ENCODE assay signal across 10 mouse cellular contexts in the genomic region with DNA sequence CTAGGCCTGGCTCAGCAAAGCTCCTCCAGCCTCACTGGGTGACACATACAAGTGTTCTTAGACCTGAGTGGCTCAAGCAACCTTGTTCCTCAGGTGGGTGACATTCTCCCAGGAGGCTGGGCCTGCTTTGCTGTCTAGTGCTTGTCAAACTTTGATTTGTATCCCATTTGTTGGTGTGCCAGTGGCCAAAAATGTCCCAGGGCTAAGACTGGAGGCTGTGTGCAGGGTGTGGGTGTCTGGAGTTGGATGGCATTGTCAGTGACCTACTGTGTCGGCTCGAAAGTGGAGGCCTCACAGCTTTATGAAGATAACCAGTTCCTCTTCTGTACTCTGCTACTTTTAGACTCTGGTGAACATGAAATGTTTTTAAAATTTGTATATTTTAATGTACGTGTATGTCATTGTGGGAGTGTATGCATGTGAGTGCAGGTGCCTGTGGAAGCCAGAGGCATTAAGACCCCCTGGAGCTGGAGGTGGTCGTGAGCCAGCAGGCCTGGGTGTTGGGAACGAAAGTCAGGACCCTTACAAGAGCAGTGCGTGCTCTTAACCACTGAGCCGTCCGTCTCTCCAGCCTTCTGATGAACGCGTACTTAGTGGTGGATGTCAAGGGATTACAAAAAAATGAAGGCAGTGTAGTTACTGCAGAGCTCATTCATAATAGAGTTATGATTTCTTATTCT. TPM values are rescaled to one million over a fixed set of nuclear protein-coding genes. Genes with fewer than 3 reads are reported as not detected.
A peak's percentile ranks its signal among the peaks of the same experiment; 100 is the strongest.
DNase-seq lines count a peak whose midpoint lies in the region; ATAC-seq lines count a peak whose summit lies in the region.
"Had no signal": no experiment of that assay in that cellular context is flagged by ENCODE, and none has a peak within 500 bp of the region (broad histone marks: within the 10 kb centered on the region; RNA-seq: fewer than 3 reads in every experiment).

No protein-coding gene starts in this region.

- no peak overlapping the region for H3K4me2 ChIP-seq in kidney, embryonic 15.5 days
- H3K4me2 ChIP-seq in heart, embryonic 14.5 days (ENCODE audit: low read length) = no peak overlapping the region
- H3K4me2 ChIP-seq in limb, embryonic 15.5 days = no peak overlapping the region
- H3K4me2 ChIP-seq in kidney, embryonic 14.5 days (replicated peaks; ENCODE audit: low read depth, low read length) = no peak overlapping the region
- H3K4me2 ChIP-seq: neural tube, embryonic 12.5 days had no signal

- H3K9ac ChIP-seq in kidney, embryonic 15.5 days = no peak overlapping the region
- no peak overlapping the region for H3K9ac ChIP-seq in heart, embryonic 14.5 days (ENCODE audit: low read length)
- H3K9ac ChIP-seq in limb, embryonic 15.5 days = no peak overlapping the region
- no peak overlapping the region for H3K9ac ChIP-seq in kidney, embryonic 14.5 days (ENCODE audit: low read depth, low read length)
- H3K9ac ChIP-seq: neural tube, embryonic 12.5 days had no signal

- intact Hi-C loops in gastrocnemius, postnatal 14 days (cut with DNase I; ENCODE audit: low total_unique reads) = no loop called here

- peaks cover 38% of the 10 kb centered on the region for H3K4me1 ChIP-seq in kidney, embryonic 15.5 days
- H3K4me1 ChIP-seq in heart, embryonic 14.5 days (ENCODE audit: control insufficient read depth in 2 of 2, insufficient read depth in 2 of 2, low read length in 2 of 2) = peaks cover 20 to 38% of the 10 kb centered on the region in 2 experiments
- peaks cover 65% of the 10 kb centered on the region for H3K4me1 ChIP-seq in limb, embryonic 15.5 days
- peaks cover 11% of the 10 kb centered on the region; the same call in 1 of the 2 replicates for H3K4me1 ChIP-seq in kidney, embryonic 14.5 days (ENCODE audit: control insufficient read depth, insufficient read depth, low read length)

- ATAC-seq in kidney, embryonic 15.5 days (replicated peaks; ENCODE audit: low FRiP score) = no peak
- ATAC-seq in heart, embryonic 14.5 days (ENCODE audit: insufficient number of reproducible peaks, insufficient read depth, low FRiP score, low read depth) = no peak
- no peak for ATAC-seq in limb, embryonic 15.5 days (ENCODE audit: insufficient number of reproducible peaks, low FRiP score, low TSS enrichment, low read depth)
- no peak for ATAC-seq in kidney, embryonic 14.5 days (ENCODE audit: low FRiP score, low TSS enrichment)

- H3K36me3 ChIP-seq in kidney, embryonic 15.5 days = peaks cover 14% of the 10 kb centered on the region
- H3K36me3 ChIP-seq in heart, embryonic 14.5 days (ENCODE audit: control insufficient read depth, insufficient read depth, low read length) = peaks cover 14% of the 10 kb centered on the region
- H3K36me3 ChIP-seq in limb, embryonic 15.5 days = peaks cover 10% of the 10 kb centered on the region
- H3K36me3 ChIP-seq in kidney, embryonic 14.5 days (ENCODE audit: control insufficient read depth, insufficient read depth, low read length) = peaks cover 7% of the 10 kb centered on the region; the same call in 1 of the 2 replicates

- H3K27ac ChIP-seq in kidney, embryonic 15.5 days = peak overlapping the region; percentile 80
- peak overlapping the region; percentile 62 to 64 for H3K27ac ChIP-seq in heart, embryonic 14.5 days (replicated peaks in 1 of 2; ENCODE audit: control insufficient read depth in 1 of 2, insufficient read depth in 1 of 2, low read depth in 2 of 2, low read length in 2 of 2)
- H3K27ac ChIP-seq in limb, embryonic 15.5 days = peak overlapping the region; percentile 87
- no peak overlapping the region for H3K27ac ChIP-seq in kidney, embryonic 14.5 days (ENCODE audit: low read depth, low read length)
- H3K27ac ChIP-seq: neural tube, embryonic 12.5 days had no signal

- DNase-seq in kidney, adult 18-20 months = no peak
- DNase-seq in T-cell, adult 2 months (ENCODE audit: low spot score) = peak; percentile 12
- no peak for DNase-seq in cerebellum, adult 9-11 months
- no peak for DNase-seq in gastrocnemius, postnatal 14 days

- H3K4me3 ChIP-seq in kidney, embryonic 15.5 days (replicated peaks) = no peak overlapping the region
- H3K4me3 ChIP-seq in heart, embryonic 14.5 days (ENCODE audit: control insufficient read depth in 1 of 2, insufficient read depth in 1 of 2, low read depth in 1 of 2, low read length in 2 of 2) = no peak overlapping the region
- no peak overlapping the region for H3K4me3 ChIP-seq in limb, embryonic 15.5 days
- no peak overlapping the region for H3K4me3 ChIP-seq in kidney, embryonic 14.5 days (ENCODE audit: low read length)
- H3K4me3 ChIP-seq: neural tube, embryonic 12.5 days had no signal

- 85% methylated on average over 10 of the region's 10 CpGs for WGBS in kidney, embryonic 15.5 days
- WGBS in heart, embryonic 14.5 days = 63% methylated on average over 10 of the region's 10 CpGs
- WGBS in limb, embryonic 15.5 days = 67% methylated on average over 10 of the region's 10 CpGs
- 89% methylated on average over 10 of the region's 10 CpGs for WGBS in kidney, embryonic 14.5 days

- no peaks in the 10 kb centered on the region for H3K9me3 ChIP-seq in kidney, embryonic 15.5 days (replicated peaks)
- no peaks in the 10 kb centered on the region for H3K9me3 ChIP-seq in heart, embryonic 14.5 days (ENCODE audit: control insufficient read depth, low read length)
- no peaks in the 10 kb centered on the region for H3K9me3 ChIP-seq in limb, embryonic 15.5 days
- H3K9me3 ChIP-seq in kidney, embryonic 14.5 days (ENCODE audit: control insufficient read depth, low read length) = no peaks in the 10 kb centered on the region
- H3K9me3 ChIP-seq: neural tube, embryonic 12.5 days had no signal

- no peaks in the 10 kb centered on the region for H3K27me3 ChIP-seq in kidney, embryonic 15.5 days
- H3K27me3 ChIP-seq in heart, embryonic 14.5 days (ENCODE audit: control insufficient read depth, insufficient read depth, low read length) = no peaks in the 10 kb centered on the region
- no peaks in the 10 kb centered on the region for H3K27me3 ChIP-seq in limb, embryonic 15.5 days
- H3K27me3 ChIP-seq in kidney, embryonic 14.5 days (ENCODE audit: control insufficient read depth, insufficient read depth, low read length) = no peaks in the 10 kb centered on the region
- H3K27me3 ChIP-seq: neural tube, embryonic 12.5 days had no signal

RNA-seq across cellular contexts. Expression of a gene that starts 12.9 kb away (rescaled TPM):
- polyA plus RNA-seq in kidney, embryonic 15.5 days (2015; fragmentation: Nextera tagmentation; extraction: Ambion mirVana) = 20.9 and 23.0 TPM in 2 replicates
- 17.4 and 17.5 TPM in 2 replicates for polyA plus RNA-seq in heart, embryonic 14.5 days (2014; fragmentation: Nextera tagmentation; extraction: Ambion mirVana)
- polyA plus RNA-seq in limb, embryonic 15.5 days (2015; fragmentation: Nextera tagmentation; extraction: Ambion mirVana) = 20.4 and 21.1 TPM in 2 replicates
- 1 to 10 TPM; 5.1 to 5.3 TPM for total RNA-seq in gastrocnemius, postnatal 14 days (2021)
- 17.3 and 23.2 TPM in 2 replicates for polyA plus RNA-seq in kidney, embryonic 14.5 days (2014; fragmentation: Nextera tagmentation; extraction: Ambion mirVana)

RNA-seq across cellular contexts. Expression of a gene that starts 24.7 kb away (rescaled TPM):
- polyA plus RNA-seq in kidney, embryonic 15.5 days (2015; fragmentation: Nextera tagmentation; extraction: Ambion mirVana) = 25.0 and 27.2 TPM in 2 replicates
- polyA plus RNA-seq in heart, embryonic 14.5 days (2014; fragmentation: Nextera tagmentation; extraction: Ambion mirVana) = not detected in 2 replicates
- 0.14 TPM in 1 of 2 replicates, not detected in the other for polyA plus RNA-seq in limb, embryonic 15.5 days (2015; fragmentation: Nextera tagmentation; extraction: Ambion mirVana)
- total RNA-seq in gastrocnemius, postnatal 14 days (2021) = not detected
- 11.9 and 12.6 TPM in 2 replicates for polyA plus RNA-seq in kidney, embryonic 14.5 days (2014; fragmentation: Nextera tagmentation; extraction: Ambion mirVana)
- total RNA-seq: left cerebral cortex, postnatal 25 days had no signal

RNA-seq across cellular contexts. Expression of a gene that starts 53.3 kb away (rescaled TPM):
- 5.7 and 7.1 TPM in 2 replicates for polyA plus RNA-seq in kidney, embryonic 15.5 days (2015; fragmentation: Nextera tagmentation; extraction: Ambion mirVana)
- polyA plus RNA-seq in heart, embryonic 14.5 days (2014; fragmentation: Nextera tagmentation; extraction: Ambion mirVana) = 9.4 and 9.9 TPM in 2 replicates
- 8.1 and 8.7 TPM in 2 replicates for polyA plus RNA-seq in limb, embryonic 15.5 days (2015; fragmentation: Nextera tagmentation; extraction: Ambion mirVana)
- total RNA-seq in gastrocnemius, postnatal 14 days (2021) = 10 to 100 TPM; 26.4 to 35.9 TPM
- 6.6 TPM in 2 replicates for polyA plus RNA-seq in kidney, embryonic 14.5 days (2014; fragmentation: Nextera tagmentation; extraction: Ambion mirVana)

Comparison
In these comparisons a context has a peak if more than half of its experiments do, and no peak if none do; other contexts are left out.
1. RNA of a gene that starts 24.7 kb away (polyA plus RNA-seq): 25.0 to 27.2 TPM in kidney, embryonic 15.5 days and 11.9 to 12.6 TPM in kidney, embryonic 14.5 days; 0.14 TPM in limb, embryonic 15.5 days and not detected in heart, embryonic 14.5 days; every median in the first group is over 10 times any median in the second.